Mouse (Mus musculus) MEL (cell line): ENCODE results near the gene Apex2. TPM values are rescaled to one million over a fixed set of nuclear protein-coding genes. Genes with fewer than 3 reads are reported as not detected.
A peak's percentile ranks its signal among the peaks of the same experiment; 100 is the strongest.
"Not testable (repeated sequence)": the region's sequence is repeated elsewhere in the genome, so short reads cannot be mapped to it uniquely, and the experiment has no call there.

Experiments
- DNase-seq: peaks from one replicate; pipeline ENCODE4 v3.0.0; 2011; ENCODE audit warnings: low read depth, low spot score
- H3K27ac ChIP-seq: 2 replicates; pipeline ENCODE4 v1.5.1; 2012; ENCODE audit warnings: low read depth, mild to moderate bottlenecking, control low read depth, low read length, moderate library complexity; ENCODE audit not compliant: control insufficient read depth
- H3K27me3 ChIP-seq, 2 experiments: fragments of 150-350 bp in 1 of 2; sonication (generic) in 1 of 2; 2 replicates each; pipeline ENCODE4 v1.6.1; 2012; ENCODE audit warnings: low read length in 2 of 2, mild to moderate bottlenecking in 2 of 2, improper control_type of control experiment in 1 of 2, moderate library complexity in 1 of 2; ENCODE audit not compliant: insufficient read depth in 2 of 2, control insufficient read depth in 1 of 2
- H3K36me3 ChIP-seq, 2 experiments: 2 replicates each; pipeline ENCODE4 v1.6.1; 2012 to 2014; ENCODE audit warnings: low read length in 2 of 2, improper control_type of control experiment in 1 of 2, inconsistent platforms in 1 of 2, mild to moderate bottlenecking in 1 of 2; ENCODE audit not compliant: insufficient read depth in 2 of 2, control insufficient read depth in 1 of 2
- H3K4me1 ChIP-seq, 2 experiments: fragments of 150-350 bp in 1 of 2; sonication (generic) in 1 of 2; 2 replicates each; pipeline ENCODE4 v1.6.1; 2012; ENCODE audit warnings: low read length in 2 of 2, improper control_type of control experiment in 1 of 2, mild to moderate bottlenecking in 1 of 2; ENCODE audit not compliant: insufficient read depth in 2 of 2, control insufficient read depth in 1 of 2
- H3K4me3 ChIP-seq, 2 experiments: fragments of 150-350 bp in 1 of 2; sonication (generic) in 1 of 2; 2 replicates each; pipeline ENCODE4 v1.5.1; 2012; ENCODE audit warnings: low read depth in 2 of 2, low read length in 2 of 2, mild to moderate bottlenecking in 2 of 2, moderate library complexity in 2 of 2, control low read depth in 1 of 2, improper control_type of control experiment in 1 of 2; ENCODE audit not compliant: control insufficient read depth in 1 of 2, insufficient read depth in 1 of 2
- H3K79me2 ChIP-seq: 2 replicates; pipeline ENCODE4 v1.6.1; 2012; ENCODE audit warnings: mild to moderate bottlenecking, low read length, moderate library complexity; ENCODE audit not compliant: control insufficient read depth, poor library complexity, insufficient read depth
- H3K9ac ChIP-seq: 2 replicates; pipeline ENCODE4 v1.6.1; 2012; ENCODE audit warnings: low read depth, mild to moderate bottlenecking, control low read depth, low read length, moderate library complexity; ENCODE audit not compliant: control insufficient read depth, poor library complexity, severe bottlenecking
- H3K9me3 ChIP-seq: fragments of 150-350 bp; sonication (generic); replicated peaks from 2 replicates; pipeline ENCODE4 v1.6.1; 2012; ENCODE audit warnings: mild to moderate bottlenecking, low read length, improper control_type of control experiment, moderate library complexity; ENCODE audit not compliant: insufficient read depth
- BHLHE40 ChIP-seq: IDR thresholded peaks from 2 replicates; pipeline ENCODE4 v1.6.1; 2012; ENCODE audit warnings: low read depth, mild to moderate bottlenecking, inconsistent platforms, low read length, improper control_type of control experiment, borderline replicate concordance
- CHD1 ChIP-seq: IDR thresholded peaks from 2 replicates; pipeline ENCODE4 v1.6.1; 2012; ENCODE audit warnings: low read depth, mild to moderate bottlenecking, inconsistent platforms, low read length, improper control_type of control experiment
- CHD2 ChIP-seq: IDR thresholded peaks from 2 replicates; pipeline ENCODE4 v1.6.1; 2011; ENCODE audit warnings: low read length, improper control_type of control experiment
- ELF1 ChIP-seq: IDR thresholded peaks from 2 replicates; pipeline ENCODE4 v1.6.1; 2014; ENCODE audit warnings: low read depth, mild to moderate bottlenecking, inconsistent platforms, low read length, improper control_type of control experiment, moderate library complexity
- GABPA ChIP-seq: IDR thresholded peaks from 2 replicates; pipeline ENCODE4 v1.6.1; 2012; ENCODE audit warnings: low read depth, mild to moderate bottlenecking, inconsistent platforms, low read length, improper control_type of control experiment, moderate library complexity
- GATA1 ChIP-seq: IDR thresholded peaks from 2 replicates; pipeline ENCODE4 v1.6.1; 2011; ENCODE audit warnings: low read depth, low read length, improper control_type of control experiment
- MAFK ChIP-seq: IDR thresholded peaks from 2 replicates; pipeline ENCODE4 v1.6.1; 2011; ENCODE audit warnings: low read depth, mild to moderate bottlenecking, low read length, improper control_type of control experiment, borderline replicate concordance
- MAZ ChIP-seq: IDR thresholded peaks from 2 replicates; pipeline ENCODE4 v1.6.1; 2012; ENCODE audit warnings: low read depth, mild to moderate bottlenecking, inconsistent platforms, low read length, improper control_type of control experiment
- MEF2A ChIP-seq: IDR thresholded peaks from 2 replicates; pipeline ENCODE4 v1.6.1; 2014; ENCODE audit warnings: low read depth, mild to moderate bottlenecking, inconsistent platforms, low read length, improper control_type of control experiment; ENCODE audit not compliant: poor library complexity, insufficient replicate concordance, severe bottlenecking; ENCODE audit errors: extremely low read depth
- MXI1 ChIP-seq: IDR thresholded peaks from 2 replicates; pipeline ENCODE4 v1.6.1; 2011; ENCODE audit warnings: mild to moderate bottlenecking, low read depth, low read length, improper control_type of control experiment
- NELFE ChIP-seq: IDR thresholded peaks from 2 replicates; pipeline ENCODE4 v1.6.1; 2011; ENCODE audit warnings: low read depth, low read length, improper control_type of control experiment
- POLR2A ChIP-seq, 2 experiments: IDR thresholded peaks; 2 replicates each; pipeline ENCODE4 v1.6.1; 2011 to 2012; ENCODE audit warnings: low read length in 2 of 2, mild to moderate bottlenecking in 2 of 2, control low read depth in 1 of 2, improper control_type of control experiment in 1 of 2, low read depth in 1 of 2, moderate library complexity in 1 of 2; ENCODE audit not compliant: control insufficient read depth in 1 of 2, insufficient read depth in 1 of 2, poor library complexity in 1 of 2
- RAD21 ChIP-seq: IDR thresholded peaks from 2 replicates; pipeline ENCODE4 v1.6.1; 2011; ENCODE audit warnings: mild to moderate bottlenecking, low read depth, low read length, improper control_type of control experiment
- SIN3A ChIP-seq: IDR thresholded peaks from 2 replicates; pipeline ENCODE4 v1.6.1; 2012; ENCODE audit warnings: low read length, improper control_type of control experiment, inconsistent platforms
- SMC3 ChIP-seq: IDR thresholded peaks from 2 replicates; pipeline ENCODE4 v1.6.1; 2011; ENCODE audit warnings: low read depth, low read length, improper control_type of control experiment
- TAL1 ChIP-seq: IDR thresholded peaks from 2 replicates; pipeline ENCODE4 v1.6.1; 2012; ENCODE audit warnings: mild to moderate bottlenecking, inconsistent platforms, low read length, moderate library complexity, mixed read lengths
- TBP ChIP-seq: IDR thresholded peaks from 2 replicates; pipeline ENCODE4 v1.8.0; 2011; ENCODE audit warnings: low read depth, low read length, improper control_type of control experiment
- TCF12 ChIP-seq: IDR thresholded peaks from 2 replicates; pipeline ENCODE4 v1.6.1; 2014; ENCODE audit warnings: low read depth, mild to moderate bottlenecking, inconsistent platforms, low read length, improper control_type of control experiment, moderate library complexity
- UBTF ChIP-seq: IDR thresholded peaks from 2 replicates; pipeline ENCODE4 v1.6.1; 2012; ENCODE audit warnings: low read depth, mild to moderate bottlenecking, inconsistent platforms, low read length, improper control_type of control experiment, moderate library complexity, borderline replicate concordance; ENCODE audit not compliant: insufficient read depth
- USF2 ChIP-seq, 2 experiments: IDR thresholded peaks; 2 replicates each; pipeline ENCODE4 v1.6.1; 2011 to 2012; ENCODE audit warnings: improper control_type of control experiment in 2 of 2, low read length in 2 of 2, borderline replicate concordance in 1 of 2, inconsistent platforms in 1 of 2, low read depth in 1 of 2, mild to moderate bottlenecking in 1 of 2; ENCODE audit not compliant: insufficient read depth in 1 of 2
- ZC3H11A ChIP-seq: IDR thresholded peaks from 2 replicates; pipeline ENCODE4 v1.6.1; 2012; ENCODE audit warnings: low read depth, mild to moderate bottlenecking, inconsistent platforms, low read length, improper control_type of control experiment
- ZKSCAN1 ChIP-seq: IDR thresholded peaks from 2 replicates; pipeline ENCODE4 v1.6.1; 2012; ENCODE audit warnings: low read depth, mild to moderate bottlenecking, inconsistent platforms, low read length, improper control_type of control experiment, moderate library complexity
- ZMIZ1 ChIP-seq: IDR thresholded peaks from 2 replicates; pipeline ENCODE4 v1.6.1; 2012; ENCODE audit warnings: low read depth, mild to moderate bottlenecking, inconsistent platforms, low read length, improper control_type of control experiment, moderate library complexity
- ZNF384 ChIP-seq: IDR thresholded peaks from 2 replicates; pipeline ENCODE4 v1.6.1; 2012; ENCODE audit warnings: low read depth, mild to moderate bottlenecking, inconsistent platforms, low read length, improper control_type of control experiment
- polyA plus RNA-seq, 2 experiments: library from polyadenylated mRNA; stranded (reverse) in 1 of 2; unstranded in 1 of 2; fragments of >175 nt in 1 of 2; fragments of >200 nt in 1 of 2; gene quantifications; 2 replicates each; pipeline versions ENCODE4 v1.2.1 to v1.2.4; 2012; ENCODE audit warnings: low replicate concordance in 2 of 2, low read depth in 1 of 2; ENCODE audit not compliant: insufficient read length in 2 of 2, insufficient read depth in 1 of 2, missing spikeins in 1 of 2
- total RNA-seq: library from RNA; depleted of rRNA; stranded (reverse); fragments of 300-350 nt; gene quantifications from 2 replicates; pipeline ENCODE4 v1.2.3, GENCODE M21; 2012

Gene Apex2
- total and polyA plus RNA-seq, 3 experiments, result 11.5 to 23.4 TPM; not detected in 1

- TF ChIP-seq SMC3 (peak; percentile 83), ZMIZ1 (no peak), NELFE (no peak), MEF2A (no peak), ZKSCAN1 (no peak), BHLHE40 (no peak), ELF1 (no peak), RAD21 (peak; percentile 99), GABPA (no peak), TBP (no peak), MXI1 (no peak), UBTF (no peak), ZC3H11A (peak; percentile 90), TAL1 (no peak)
These were observed 79.0 kb downstream of the Apex2 start (continued) for GRCm38 (mm10) chrX:150510631-150511030.

GRCm38 (mm10) chrX:150508696-150509095 lies 81.0 kb downstream of the Apex2 start:
- Histone ChIP-seq H3K4me1 (peaks cover 0 to 6% of the 10 kb centered on the region in 2 experiments; a peak in 2 of 4 replicates), H3K79me2 (no peaks in the 10 kb centered on the region), H3K27me3 (no peaks in the 10 kb centered on the region), H3K36me3 (peaks cover 0 to 17% of the 10 kb centered on the region in 2 experiments; a peak in 2 of 4 replicates), H3K9ac (no peak overlapping the region), H3K4me3 (no peak overlapping the region), H3K27ac (no peak overlapping the region), H3K9me3 (no peaks in the 10 kb centered on the region)
- peak; percentile 25 for DNase-seq
- TF ChIP-seq UBTF (no peak), MXI1 (no peak), ELF1 (no peak), RAD21 (no peak), ZC3H11A (no peak), CHD2 (no peak), MAZ (no peak), ZNF384 (no peak), ZKSCAN1 (no peak), SMC3 (no peak), SIN3A (no peak), TCF12 (no peak), CHD1 (no peak), GATA1 (no peak), POLR2A (IDR thresholded peaks at IDR 0.05; ENCODE audit: control insufficient read depth in 1 of 2, insufficient read depth in 1 of 2, low read depth in 1 of 2, low read length in 2 of 2, poor library complexity in 1 of 2) (no peak), MAFK (no peak), USF2 (IDR thresholded peaks at IDR 0.05; ENCODE audit: borderline replicate concordance in 1 of 2, insufficient read depth in 1 of 2, low read depth in 1 of 2, low read length in 2 of 2) (no peak)

- H3K36me3 ChIP-seq, H3K79me2 ChIP-seq: not testable (repeated sequence)
These were observed 101.9 kb downstream of the Apex2 start for GRCm38 (mm10) chrX:150487811-150488210.

More at GRCm38 (mm10) chrX:150487811-150488210, 101.9 kb downstream of the Apex2 start:
- H3K4me3 ChIP-seq, DNase-seq, H3K9me3 ChIP-seq, H3K27ac ChIP-seq, H3K4me1 ChIP-seq, H3K27me3 ChIP-seq, H3K9ac ChIP-seq: not testable (repeated sequence)
